Mouse (Mus musculus) monocyte, adult 2 months (primary cell): ENCODE data around the gene Tpcn1.

Experiments used
- DNase-seq, 2 experiments: peaks; one replicate each; pipeline ENCODE4 v3.0.0; 2022; ENCODE audit warnings: low spot score in 2 of 2, low read depth in 1 of 2

Tpcn1 gene

GRCm38 (mm10) chr5:120490679-120491192 is 97.7 kb downstream of the Tpcn1 start:
- DNase-seq, result no peak

- no peak for DNase-seq
These were observed 100.6 kb downstream of the Tpcn1 start for GRCm38 (mm10) chr5:120487844-120488243.
